Mouse (Mus musculus) cerebellum, adult 2 months (tissue): ENCODE measurements around the gene Thsd7a. TPM values are rescaled to one million over a fixed set of nuclear protein-coding genes. Genes with fewer than 3 reads are reported as not detected.

ENCODE experiments used
- DNase-seq, 2 experiments: peaks; one replicate each; pipeline ENCODE4 v3.0.0; 2021
- H3K27ac ChIP-seq: fragments of 200-500 bp; 2 replicates; pipeline ENCODE4 v1.5.1; 2012; ENCODE audit warnings: low read length, control low read depth, inconsistent platforms; ENCODE audit not compliant: insufficient read depth
- H3K27me3 ChIP-seq: fragments of 200-500 bp; 2 replicates; pipeline ENCODE4 v1.6.1; 2012; ENCODE audit warnings: inconsistent platforms, mild to moderate bottlenecking, low read length, moderate library complexity; ENCODE audit not compliant: control insufficient read depth, insufficient read depth
- H3K4me1 ChIP-seq: fragments of 200-500 bp; 2 replicates; pipeline ENCODE4 v1.6.1; 2011; ENCODE audit warnings: low read length; ENCODE audit not compliant: control insufficient read depth, insufficient read depth
- H3K4me3 ChIP-seq: fragments of 200-500 bp; replicated peaks from 2 replicates; pipeline ENCODE3; 2011; ENCODE audit warnings: mild to moderate bottlenecking, low read depth, low read length, control low read depth; ENCODE audit not compliant: insufficient read depth
- CTCF ChIP-seq: fragments of 200-500 bp; IDR thresholded peaks from 2 replicates; pipeline ENCODE4 v1.5.1; 2011; ENCODE audit warnings: low read depth, mild to moderate bottlenecking, control low read depth, low read length, moderate library complexity, borderline replicate concordance; ENCODE audit not compliant: insufficient read depth
- POLR2A ChIP-seq: fragments of 200-500 bp; IDR thresholded peaks from 2 replicates; pipeline ENCODE4 v1.6.1; 2011; ENCODE audit warnings: low read length, control low read depth, borderline replicate concordance; ENCODE audit not compliant: insufficient read depth
- WGBS: fragments of 180-500 bp; shearing (Covaris S2); methylation state at CpG from one replicate; pipeline ENCODE4 v1.1.7; 2018; 5-methylcytosine and 5-hydroxymethylcytosine counted together
- polyA plus RNA-seq: library from polyadenylated mRNA; depleted of rRNA; stranded (reverse); fragments of >200 nt; gene quantifications from 2 replicates; pipeline ENCODE4 v1.2.3, GENCODE M21; 2012

Thsd7a gene
- polyA plus RNA-seq, 1 experiment, result 10.4 TPM

DNA sequence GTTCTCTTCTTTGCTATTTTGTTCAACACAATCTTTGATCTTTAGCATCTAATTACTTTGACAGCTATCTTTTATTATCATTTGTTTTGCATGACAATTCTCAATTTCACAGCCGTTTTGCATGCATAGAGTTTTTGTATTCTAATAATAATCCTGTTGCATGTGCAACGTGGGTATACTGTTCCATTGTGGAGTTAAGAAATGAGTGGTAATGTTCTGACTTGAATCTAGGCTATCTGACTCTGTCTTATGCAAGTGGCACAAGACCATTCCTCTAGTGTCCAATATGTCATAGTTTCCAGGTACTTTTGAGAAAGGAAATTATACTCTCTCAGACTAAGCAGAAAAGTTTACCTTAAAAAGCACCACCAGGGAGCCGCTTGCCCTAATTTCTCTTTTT, 206.7 kb downstream of the Thsd7a start:
- H3K27ac ChIP-seq, result no peak overlapping the region
- WGBS, result 46% methylated on average over 3 of the region's 3 CpGs
- DNase-seq, result no peak
- TF ChIP-seq CTCF, result no peak
- TF ChIP-seq POLR2A, result no peak
- no peaks in the 10 kb centered on the region for H3K27me3 ChIP-seq
- no peaks in the 10 kb centered on the region for H3K4me1 ChIP-seq
- no peak overlapping the region for H3K4me3 ChIP-seq

DNA sequence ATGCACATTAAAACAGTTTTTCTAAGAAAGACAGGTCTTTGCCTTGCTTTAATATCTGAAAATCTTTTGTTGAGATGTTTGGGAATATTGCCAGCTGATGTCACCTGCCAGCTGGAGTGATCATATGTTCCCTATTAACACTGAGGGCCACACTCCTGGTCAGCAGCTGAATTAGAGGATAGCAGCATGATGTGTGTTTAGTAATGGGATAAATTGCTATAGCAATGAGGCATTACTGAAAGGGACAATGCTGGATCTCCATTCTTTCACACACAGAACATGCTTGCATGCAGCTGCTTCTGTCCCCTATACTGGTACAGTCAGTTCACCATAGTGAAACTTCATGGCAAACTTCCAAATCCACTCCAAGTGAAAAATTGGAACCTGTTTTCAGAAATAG, 230.1 kb downstream of the Thsd7a start:
- H3K4me1 ChIP-seq, result peaks cover 6% of the 10 kb centered on the region; the same call in 1 of the 2 replicates
- peak; percentile 13 to 48 for DNase-seq
- TF ChIP-seq POLR2A, result no peak
- no peak for TF ChIP-seq CTCF
- no peaks in the 10 kb centered on the region for H3K27me3 ChIP-seq
- H3K27ac ChIP-seq, result no peak overlapping the region
- no peak overlapping the region for H3K4me3 ChIP-seq

DNA sequence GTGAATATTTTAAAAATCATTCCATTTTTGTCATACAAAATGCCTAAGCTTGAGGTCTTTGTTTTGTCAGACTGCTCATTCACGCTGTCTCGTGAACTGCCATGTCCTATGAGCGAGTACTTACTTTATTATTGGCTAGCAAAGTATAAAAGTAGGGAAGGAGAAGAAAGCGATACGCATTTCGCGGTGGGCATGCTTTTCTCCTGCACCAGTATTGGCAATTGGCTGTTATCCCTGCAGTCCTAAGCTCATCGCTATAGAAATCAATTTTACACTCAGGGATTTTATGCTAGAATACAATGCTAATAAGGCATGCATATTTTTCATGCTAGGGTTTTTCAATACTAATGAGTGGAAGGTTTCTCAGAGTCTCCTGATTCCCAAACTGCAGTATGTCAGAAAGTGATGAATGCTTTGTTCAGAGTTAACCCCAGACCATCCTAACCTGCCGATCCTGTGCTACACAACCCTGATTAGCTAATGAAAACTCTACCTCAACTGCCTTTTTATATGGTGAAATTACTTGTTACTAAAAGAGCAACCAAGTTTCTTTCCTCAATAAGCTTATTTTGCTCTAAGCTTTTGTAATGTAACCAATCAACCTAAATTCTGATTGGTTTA, 230.8 kb downstream of the Thsd7a start:
- no peak for TF ChIP-seq POLR2A
- no peak for TF ChIP-seq CTCF
- Histone ChIP-seq H3K4me3 (no peak overlapping the region), H3K27me3 (no peaks in the 10 kb centered on the region), H3K4me1 (peaks cover 6% of the 10 kb centered on the region; the same call in 1 of the 2 replicates), H3K27ac (no peak overlapping the region)
- DNase-seq, result no peak
- WGBS, result 71% methylated on average over 9 of the region's 9 CpGs

DNA sequence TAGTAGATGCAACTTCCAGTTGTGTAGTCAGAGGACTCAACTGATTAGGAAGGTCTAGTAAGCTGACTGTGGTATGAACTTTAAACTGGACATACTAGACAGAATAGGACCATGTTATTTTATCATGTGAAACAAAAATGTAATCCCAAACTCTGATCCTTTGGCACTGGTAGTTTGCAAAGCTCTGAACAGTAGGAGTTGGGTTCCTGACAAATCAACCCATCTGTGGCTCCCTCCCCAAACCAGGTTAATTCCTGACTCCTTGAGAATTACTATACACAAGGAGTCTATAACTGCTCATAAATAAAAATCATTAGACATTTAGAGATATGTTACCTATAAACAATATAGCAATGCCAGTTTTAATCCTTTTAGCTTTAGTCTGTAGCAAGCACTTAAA, 231.5 kb downstream of the Thsd7a start:
- no peak overlapping the region for H3K27ac ChIP-seq
- no peaks in the 10 kb centered on the region for H3K27me3 ChIP-seq
- no peak overlapping the region for H3K4me3 ChIP-seq
- TF ChIP-seq POLR2A, result no peak
- peaks cover 6% of the 10 kb centered on the region; the same call in 1 of the 2 replicates for H3K4me1 ChIP-seq
- DNase-seq, result peak in 1 of 2 experiments; percentile 6

DNA sequence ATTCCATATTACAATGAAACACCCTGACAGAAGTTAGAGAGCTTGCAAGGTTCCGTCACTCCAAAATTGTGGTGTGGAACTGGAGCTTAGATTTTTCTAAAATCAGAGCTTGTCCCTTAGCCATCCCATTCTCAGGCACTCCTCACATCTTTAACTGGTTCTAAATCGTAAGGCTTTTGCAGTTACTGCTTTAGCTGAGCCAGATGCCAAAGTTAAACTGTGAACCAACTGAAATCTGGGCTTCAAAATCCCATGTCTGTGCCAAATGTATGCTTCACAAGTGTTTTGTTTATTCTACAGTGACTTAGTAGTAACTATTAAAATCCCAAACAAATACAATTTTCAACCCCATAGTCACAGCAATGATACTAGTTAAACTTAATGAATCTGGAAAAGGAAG, 242.3 kb downstream of the Thsd7a start:
- H3K4me1 ChIP-seq, result no peaks in the 10 kb centered on the region
- no peak for DNase-seq
- TF ChIP-seq POLR2A (no peak), CTCF (no peak)
- 66% methylated on average over 2 of the region's 2 CpGs for whole genome bisulfite sequencing
- H3K27ac ChIP-seq, result no peak overlapping the region
- H3K27me3 ChIP-seq, result no peaks in the 10 kb centered on the region
- no peak overlapping the region for H3K4me3 ChIP-seq

DNA sequence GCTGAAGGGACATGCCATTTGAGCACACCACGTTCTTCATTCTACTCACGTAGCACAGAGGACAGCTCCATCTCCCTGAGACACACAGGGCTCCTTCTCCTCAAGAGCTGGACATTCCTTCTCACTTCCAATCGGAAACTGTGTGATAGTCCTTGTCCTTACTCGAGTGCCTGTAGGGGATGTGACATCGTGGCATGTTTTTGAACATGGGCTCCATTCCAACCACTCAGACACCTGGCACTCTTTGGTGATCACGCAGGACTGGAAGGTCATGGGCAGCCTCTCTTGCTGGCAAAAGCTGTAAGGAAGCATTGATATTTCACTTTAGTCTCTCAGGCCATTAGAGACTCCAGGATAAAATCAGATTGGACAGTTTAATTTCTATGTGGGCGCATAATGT, 245.3 kb downstream of the Thsd7a start:
- Histone ChIP-seq H3K27ac (no peak overlapping the region), H3K27me3 (no peaks in the 10 kb centered on the region), H3K4me3 (no peak overlapping the region), H3K4me1 (no peaks in the 10 kb centered on the region)
- DNase-seq, result peak in 1 of 2 experiments; percentile 11
- 33% methylated on average over 7 of the region's 7 CpGs for WGBS
- TF ChIP-seq POLR2A, result no peak
- no peak for TF ChIP-seq CTCF

DNA sequence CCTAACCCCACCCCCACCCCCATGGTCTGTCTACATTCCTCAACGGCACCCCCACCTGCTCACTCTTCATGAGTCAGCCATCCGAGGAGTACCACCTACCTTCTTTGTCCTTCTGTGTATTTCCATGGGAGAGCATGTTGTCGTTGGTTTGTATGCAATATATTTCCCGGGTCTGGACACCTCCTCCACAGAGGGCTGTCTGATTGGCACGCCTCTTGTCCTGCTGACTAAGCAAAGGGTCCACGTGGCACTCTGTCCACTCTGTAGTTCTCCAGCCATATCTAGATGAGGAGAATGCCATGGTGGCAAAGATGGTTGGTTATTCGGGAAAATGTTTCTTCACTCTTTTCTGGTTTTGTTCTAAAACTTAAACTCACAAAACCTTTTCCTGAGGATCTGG, 248.3 kb downstream of the Thsd7a start:
- no peak for TF ChIP-seq CTCF
- TF ChIP-seq POLR2A, result no peak
- Histone ChIP-seq H3K4me3 (no peak overlapping the region), H3K27ac (no peak overlapping the region), H3K27me3 (no peaks in the 10 kb centered on the region), H3K4me1 (no peaks in the 10 kb centered on the region)
- WGBS, result 73% methylated on average over 7 of the region's 7 CpGs
- no peak for DNase-seq

DNA sequence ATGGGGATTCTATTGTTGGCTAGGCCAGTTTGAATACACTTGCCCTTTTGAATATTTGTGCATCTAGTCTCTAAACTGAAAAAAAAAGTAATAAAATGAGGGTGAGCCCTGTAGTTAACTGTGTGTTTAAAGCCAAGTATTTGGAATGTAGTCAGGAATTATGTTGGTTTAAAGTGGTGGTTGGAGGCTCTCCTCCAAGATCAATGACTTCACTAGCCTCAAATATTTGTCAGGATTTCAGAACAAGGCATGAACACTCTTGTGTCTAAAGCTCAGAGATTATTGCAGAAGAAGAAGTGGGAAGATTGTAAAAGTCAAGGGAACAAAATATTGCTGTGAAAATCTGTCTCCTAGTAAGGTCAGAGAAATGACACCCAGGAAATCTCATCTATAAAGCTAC, 249.3 kb downstream of the Thsd7a start:
- TF ChIP-seq POLR2A (no peak), CTCF (no peak)
- H3K27me3 ChIP-seq, result no peaks in the 10 kb centered on the region
- H3K4me1 ChIP-seq, result no peaks in the 10 kb centered on the region
- DNase-seq, result no peak
- H3K4me3 ChIP-seq, result no peak overlapping the region
- H3K27ac ChIP-seq, result no peak overlapping the region

DNA sequence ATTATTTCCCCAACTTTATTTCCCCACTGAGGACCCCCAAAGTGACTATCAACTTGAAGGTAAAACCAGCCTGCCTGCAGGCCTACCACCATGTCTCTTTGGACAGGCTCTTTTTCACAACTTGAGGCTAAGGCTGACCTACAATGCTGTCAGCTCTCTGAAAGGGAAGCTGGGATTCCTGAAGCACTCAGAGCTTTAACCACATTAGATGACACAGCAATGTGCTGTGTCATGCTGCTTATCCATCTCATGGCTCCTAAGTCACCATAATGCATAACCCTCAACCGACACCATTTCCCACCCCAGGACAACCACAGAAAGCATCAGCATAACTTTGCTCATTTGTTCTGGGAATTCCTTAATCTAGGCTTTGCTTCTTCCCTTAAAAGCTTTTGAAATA, 255.6 kb downstream of the Thsd7a start:
- Histone ChIP-seq H3K4me1 (no peaks in the 10 kb centered on the region), H3K27ac (no peak overlapping the region), H3K4me3 (no peak overlapping the region), H3K27me3 (no peaks in the 10 kb centered on the region)
- DNase-seq, result no peak
- no peak for TF ChIP-seq CTCF
- no peak for TF ChIP-seq POLR2A
- 98% methylated on average over 1 of the region's 1 CpGs for WGBS
